8 mouse cellular contexts compared by ENCODE assay signal in the genomic region with DNA sequence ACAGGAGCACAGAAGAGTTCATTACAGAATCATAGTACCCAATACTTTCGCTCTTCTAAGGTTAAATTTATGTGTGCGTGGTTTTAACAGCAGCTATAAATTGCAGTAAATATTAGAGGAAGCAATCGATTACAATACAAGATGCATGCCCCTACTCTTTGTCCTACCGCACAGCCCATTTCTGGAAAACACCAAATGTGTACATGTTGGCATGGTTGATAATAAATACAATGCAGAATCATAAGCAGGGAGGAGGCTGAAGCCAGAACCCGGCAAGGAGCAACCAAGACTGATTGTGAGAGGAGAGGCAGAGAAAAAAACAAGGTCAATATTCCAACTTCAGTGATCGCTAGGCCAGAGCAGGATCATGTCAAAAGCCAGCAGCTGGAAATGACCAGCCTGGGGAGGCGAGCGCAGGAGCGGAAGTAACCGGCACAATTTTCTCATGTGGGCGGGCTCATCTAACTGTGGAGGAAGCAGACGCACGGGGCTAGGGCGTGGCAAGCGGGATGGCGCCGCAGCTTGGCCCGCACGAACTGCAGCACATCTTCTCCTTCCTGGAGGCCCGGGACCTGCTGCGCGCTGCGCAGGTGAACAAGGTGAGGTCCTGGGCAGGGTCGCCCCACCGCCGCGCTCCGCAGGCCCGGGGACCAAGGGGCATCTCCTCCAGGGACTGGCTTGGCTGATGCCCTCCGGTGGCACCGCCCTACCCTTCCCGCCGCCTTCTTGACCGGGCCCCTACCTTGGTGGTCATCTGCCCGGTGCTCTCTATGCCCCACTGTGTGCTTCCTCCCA. TPM values are rescaled to one million over a fixed set of nuclear protein-coding genes. Genes with fewer than 3 reads are reported as not detected.
A peak's percentile ranks its signal among the peaks of the same experiment; 100 is the strongest.
DNase-seq lines count a peak whose midpoint lies in the region; ATAC-seq lines count a peak whose summit lies in the region.

A gene (plus strand): TSS at position 476 of the 795 bp plus-strand sequence.

- H3K9me3 ChIP-seq in erythroblast, embryonic 14.5 days (ENCODE audit: control insufficient read depth, low read length), result no peaks in the 10 kb centered on the region
- H3K9me3 ChIP-seq in embryonic facial prominence, embryonic 13.5 days, result no peaks in the 10 kb centered on the region
- H3K9me3 ChIP-seq in kidney, embryonic 14.5 days (ENCODE audit: control insufficient read depth, low read length), result no peaks in the 10 kb centered on the region
- no peaks in the 10 kb centered on the region for H3K9me3 ChIP-seq in limb, embryonic 15.5 days

- ATAC-seq in erythroblast, adult 5-6 weeks (replicated peaks; ENCODE audit: low FRiP score, poor library complexity, severe bottlenecking), result no peak
- peak; percentile 86 for ATAC-seq in embryonic facial prominence, embryonic 13.5 days (ENCODE audit: insufficient number of reproducible peaks, insufficient read depth, low FRiP score, low TSS enrichment, low read depth)
- peak; percentile 95 for ATAC-seq in kidney, embryonic 14.5 days (ENCODE audit: low FRiP score, low TSS enrichment)
- peak; percentile 86 for ATAC-seq in limb, embryonic 15.5 days (ENCODE audit: insufficient number of reproducible peaks, low FRiP score, low TSS enrichment, low read depth)

- no peaks in the 10 kb centered on the region for H3K27me3 ChIP-seq in erythroblast, embryonic 14.5 days (ENCODE audit: control insufficient read depth)
- H3K27me3 ChIP-seq in embryonic facial prominence, embryonic 13.5 days, result no peaks in the 10 kb centered on the region
- H3K27me3 ChIP-seq in kidney, embryonic 14.5 days (ENCODE audit: control insufficient read depth, insufficient read depth, low read length), result no peaks in the 10 kb centered on the region
- H3K27me3 ChIP-seq in limb, embryonic 15.5 days, result no peaks in the 10 kb centered on the region

- H3K4me2 ChIP-seq in embryonic facial prominence, embryonic 13.5 days, result peak within 1 kb of the TSS; percentile 61
- H3K4me2 ChIP-seq in kidney, embryonic 14.5 days (replicated peaks; ENCODE audit: low read depth, low read length), result peak within 1 kb of the TSS; percentile 70
- peak within 1 kb of the TSS; percentile 54 for H3K4me2 ChIP-seq in limb, embryonic 15.5 days

- H3K27ac ChIP-seq in embryonic facial prominence, embryonic 13.5 days, result peak within 1 kb of the TSS; percentile 28; the same call in 1 of the 2 replicates
- peak within 1 kb of the TSS; percentile 55; the same call in 1 of the 2 replicates for H3K27ac ChIP-seq in kidney, embryonic 14.5 days (ENCODE audit: low read depth, low read length)
- peak within 1 kb of the TSS; percentile 80 for H3K27ac ChIP-seq in limb, embryonic 15.5 days

- no peaks in the 10 kb centered on the region for H3K36me3 ChIP-seq in erythroblast, embryonic 14.5 days (ENCODE audit: control insufficient read depth)
- H3K36me3 ChIP-seq in embryonic facial prominence, embryonic 13.5 days, result peaks cover 20% of the 10 kb centered on the region
- peaks cover 4% of the 10 kb centered on the region for H3K36me3 ChIP-seq in kidney, embryonic 14.5 days (ENCODE audit: control insufficient read depth, insufficient read depth, low read length)
- H3K36me3 ChIP-seq in limb, embryonic 15.5 days, result peaks cover 13% of the 10 kb centered on the region

- peak; percentile 74 to 80 for DNase-seq in heart, adult 9 months (ENCODE audit: low spot score in 2 of 2)
- peak; percentile 29 to 34 for DNase-seq in monocyte, adult 2 months (ENCODE audit: low read depth in 1 of 2, low spot score in 2 of 2)
- DNase-seq in spleen, postnatal 36 days (ENCODE audit: low spot score in 2 of 2), result peak; percentile 53 to 62

- WGBS in embryonic facial prominence, embryonic 13.5 days, result 11% methylated on average over 35 of the region's 35 CpGs
- WGBS in kidney, embryonic 14.5 days, result 11% methylated on average over 34 of the region's 35 CpGs
- WGBS in limb, embryonic 15.5 days, result 12% methylated on average over 33 of the region's 35 CpGs

- peak within 1 kb of the TSS; percentile 71 for H3K4me3 ChIP-seq in erythroblast, embryonic 14.5 days (replicated peaks)
- peak within 1 kb of the TSS; percentile 84 for H3K4me3 ChIP-seq in embryonic facial prominence, embryonic 13.5 days
- H3K4me3 ChIP-seq in kidney, embryonic 14.5 days (ENCODE audit: low read length), result peak within 1 kb of the TSS; percentile 91
- peak within 1 kb of the TSS; percentile 82 for H3K4me3 ChIP-seq in limb, embryonic 15.5 days

- H3K4me1 ChIP-seq in erythroblast, embryonic 14.5 days (ENCODE audit: control insufficient read depth), result peaks cover 11% of the 10 kb centered on the region
- peaks cover 11% of the 10 kb centered on the region for H3K4me1 ChIP-seq in embryonic facial prominence, embryonic 13.5 days
- H3K4me1 ChIP-seq in kidney, embryonic 14.5 days (ENCODE audit: control insufficient read depth, insufficient read depth, low read length), result 0 out of 2 replicates have a peak, but pooled peaks cover 6% of the 10 kb centered on the region
- H3K4me1 ChIP-seq in limb, embryonic 15.5 days, result peaks cover 8% of the 10 kb centered on the region

- H3K9ac ChIP-seq in embryonic facial prominence, embryonic 13.5 days, result peak within 1 kb of the TSS; percentile 92
- peak within 1 kb of the TSS; percentile 79 for H3K9ac ChIP-seq in kidney, embryonic 14.5 days (ENCODE audit: low read depth, low read length)
- peak within 1 kb of the TSS; percentile 71 for H3K9ac ChIP-seq in limb, embryonic 15.5 days

RNA-seq across cellular contexts. Expression of the gene that starts here (rescaled TPM):
- polyA plus RNA-seq in erythroblast, embryonic 14.5 days (2012), result not detected in 2 replicates
- 3.3 TPM in 1 of 2 replicates, not detected in the other for total RNA-seq in erythroblast, adult 5-6 weeks (2015; ENCODE audit: low replicate concordance)
- total RNA-seq in erythroblast, adult 5-6 weeks (2017; ENCODE audit: low replicate concordance), result 1.4 and 4.2 TPM in 2 replicates
- 32.6 and 40.4 TPM in 2 replicates for polyA plus RNA-seq in embryonic facial prominence, embryonic 13.5 days (2015; fragmentation: Nextera tagmentation; extraction: Ambion mirVana)
- polyA plus RNA-seq in kidney, embryonic 14.5 days (2014; fragmentation: Nextera tagmentation; extraction: Ambion mirVana), result 23.4 and 30.4 TPM in 2 replicates
- 28.4 and 34.1 TPM in 2 replicates for polyA plus RNA-seq in limb, embryonic 15.5 days (2015; fragmentation: Nextera tagmentation; extraction: Ambion mirVana)

Comparison
In these comparisons a context has a peak if more than half of its experiments do, and no peak if none do; other contexts are left out.
1. RNA of the gene that starts here (polyA plus RNA-seq): 32.6 to 40.4 TPM in embryonic facial prominence, embryonic 13.5 days, 23.4 to 30.4 TPM in kidney, embryonic 14.5 days and 28.4 to 34.1 TPM in limb, embryonic 15.5 days; not detected in erythroblast, embryonic 14.5 days; every median in the first group is over 10 times any median in the second.
2. H3K27ac ChIP-seq: peak in every context shown above with its lines; median percentile 80 in limb, embryonic 15.5 days; 55 in kidney, embryonic 14.5 days; 28 in embryonic facial prominence, embryonic 13.5 days.
3. Peak in every context shown above with its lines, with median percentiles within 50 percentile points of each other: H3K4me3 ChIP-seq, H3K4me2 ChIP-seq, H3K9ac ChIP-seq and DNase-seq.